ENCODE assay signal across 20 mouse cellular contexts in genomic region chr3:92894489-92894888, GRCm38 (mm10). TPM values are rescaled to one million over a fixed set of nuclear protein-coding genes. Genes with fewer than 3 reads are reported as not detected.
"Had no signal": no experiment of that assay in that cellular context is flagged by ENCODE, and none has a peak within 500 bp of the region (broad histone marks: within the 10 kb centered on the region; RNA-seq: fewer than 3 reads in every experiment).

No protein-coding gene starts in this region.

- H3K9me3 ChIP-seq: kidney, embryonic 15.5 days; megakaryocyte, embryonic 14.5 days; midbrain, embryonic 10.5 days; midbrain, embryonic 13.5 days; neural tube, embryonic 12.5 days; neural tube, embryonic 15.5 days had no signal

- H3K27ac ChIP-seq: kidney, embryonic 15.5 days; left cerebral cortex, adult 2 months; liver, embryonic 14.5 days; midbrain, embryonic 10.5 days; midbrain, embryonic 13.5 days; neural tube, embryonic 12.5 days; neural tube, embryonic 15.5 days had no signal

- H3K4me2 ChIP-seq: kidney, embryonic 15.5 days; lung, embryonic 14.5 days; midbrain, embryonic 13.5 days; neural tube, embryonic 12.5 days; neural tube, embryonic 15.5 days had no signal

- DNase-seq: layer of hippocampus, postnatal 36 days; liver, postnatal 0 days; right cerebral cortex, adult 18-20 months; right cerebral cortex, postnatal 14 days; right cerebral cortex, postnatal 4 days; spleen, adult 18-20 months; thymus, postnatal 25 days had no signal

- H3K4me1 ChIP-seq: kidney, embryonic 15.5 days; midbrain, embryonic 10.5 days; midbrain, embryonic 13.5 days; neural tube, embryonic 12.5 days; neural tube, embryonic 15.5 days had no signal

- H3K27me3 ChIP-seq: kidney, embryonic 15.5 days; megakaryocyte, embryonic 14.5 days; midbrain, embryonic 13.5 days; neural tube, embryonic 12.5 days; neural tube, embryonic 15.5 days had no signal

- H3K4me3 ChIP-seq: kidney, embryonic 15.5 days; left cerebral cortex, adult 2 months; megakaryocyte, embryonic 14.5 days; midbrain, embryonic 10.5 days; midbrain, embryonic 13.5 days; neural tube, embryonic 12.5 days; neural tube, embryonic 15.5 days had no signal

- ATAC-seq: liver, postnatal 0 days; midbrain, embryonic 13.5 days had no signal

- H3K9ac ChIP-seq: kidney, embryonic 15.5 days; liver, embryonic 14.5 days; liver, postnatal 0 days; lung, embryonic 14.5 days; midbrain, embryonic 13.5 days; neural tube, embryonic 12.5 days; neural tube, embryonic 15.5 days had no signal

- H3K36me3 ChIP-seq: kidney, embryonic 15.5 days; midbrain, embryonic 10.5 days; midbrain, embryonic 13.5 days; neural tube, embryonic 12.5 days; neural tube, embryonic 15.5 days had no signal

RNA-seq across cellular contexts. Expression of gene 2310050C09Rik, which starts 24.5 kb away (rescaled TPM):
- polyA plus RNA-seq: kidney, embryonic 15.5 days; limb, embryonic 11.5 days; liver, adult 2 months; liver, embryonic 14.5 days; liver, postnatal 0 days; lung, embryonic 14.5 days; midbrain, embryonic 10.5 days; midbrain, embryonic 13.5 days; neural tube, embryonic 12.5 days; neural tube, embryonic 15.5 days; thymus, postnatal 0 days had no signal

RNA-seq across cellular contexts. Expression of gene Lce3a, which starts 31.5 kb away (rescaled TPM):
- polyA plus RNA-seq: kidney, embryonic 15.5 days; limb, embryonic 11.5 days; limb, embryonic 14.5 days; liver, adult 2 months; liver, embryonic 14.5 days; liver, postnatal 0 days; lung, embryonic 14.5 days; midbrain, embryonic 10.5 days; midbrain, embryonic 13.5 days; neural tube, embryonic 12.5 days; neural tube, embryonic 15.5 days; thymus, postnatal 0 days had no signal

RNA-seq across cellular contexts. Expression of gene Lce3b, which starts 38.3 kb away (rescaled TPM):
- polyA plus RNA-seq: kidney, embryonic 15.5 days; limb, embryonic 11.5 days; limb, embryonic 14.5 days; liver, adult 2 months; liver, embryonic 14.5 days; liver, postnatal 0 days; lung, embryonic 14.5 days; midbrain, embryonic 10.5 days; midbrain, embryonic 13.5 days; neural tube, embryonic 12.5 days; neural tube, embryonic 15.5 days had no signal

RNA-seq across cellular contexts. Expression of gene Lce1l, which starts 43.4 kb away (rescaled TPM):
- polyA plus RNA-seq: kidney, embryonic 15.5 days; limb, embryonic 11.5 days; limb, embryonic 14.5 days; liver, adult 2 months; liver, embryonic 14.5 days; liver, postnatal 0 days; lung, embryonic 14.5 days; midbrain, embryonic 10.5 days; midbrain, embryonic 13.5 days; neural tube, embryonic 12.5 days; neural tube, embryonic 15.5 days; thymus, postnatal 0 days had no signal

RNA-seq across cellular contexts. Expression of gene Lce3c, which starts 49.8 kb away (rescaled TPM):
- polyA plus RNA-seq: kidney, embryonic 15.5 days; limb, embryonic 11.5 days; limb, embryonic 14.5 days; liver, adult 2 months; liver, embryonic 14.5 days; liver, postnatal 0 days; lung, embryonic 14.5 days; midbrain, embryonic 10.5 days; midbrain, embryonic 13.5 days; neural tube, embryonic 12.5 days; neural tube, embryonic 15.5 days had no signal
